Mouse (Mus musculus) MEL (cell line): ENCODE measurements around the gene Il18rap. TPM values are rescaled to one million over a fixed set of nuclear protein-coding genes. Genes with fewer than 3 reads are reported as not detected.

Experiments
- DNase-seq: peaks from one replicate; pipeline ENCODE4 v3.0.0; 2011; ENCODE audit warnings: low read depth, low spot score
- H3K27ac ChIP-seq: 2 replicates; pipeline ENCODE4 v1.5.1; 2012; ENCODE audit warnings: low read depth, mild to moderate bottlenecking, control low read depth, low read length, moderate library complexity; ENCODE audit not compliant: control insufficient read depth
- H3K27me3 ChIP-seq, 2 experiments: fragments of 150-350 bp in 1 of 2; sonication (generic) in 1 of 2; 2 replicates each; pipeline ENCODE4 v1.6.1; 2012; ENCODE audit warnings: low read length in 2 of 2, mild to moderate bottlenecking in 2 of 2, improper control_type of control experiment in 1 of 2, moderate library complexity in 1 of 2; ENCODE audit not compliant: insufficient read depth in 2 of 2, control insufficient read depth in 1 of 2
- H3K36me3 ChIP-seq, 2 experiments: 2 replicates each; pipeline ENCODE4 v1.6.1; 2012 to 2014; ENCODE audit warnings: low read length in 2 of 2, improper control_type of control experiment in 1 of 2, inconsistent platforms in 1 of 2, mild to moderate bottlenecking in 1 of 2; ENCODE audit not compliant: insufficient read depth in 2 of 2, control insufficient read depth in 1 of 2
- H3K4me1 ChIP-seq, 2 experiments: fragments of 150-350 bp in 1 of 2; sonication (generic) in 1 of 2; 2 replicates each; pipeline ENCODE4 v1.6.1; 2012; ENCODE audit warnings: low read length in 2 of 2, improper control_type of control experiment in 1 of 2, mild to moderate bottlenecking in 1 of 2; ENCODE audit not compliant: insufficient read depth in 2 of 2, control insufficient read depth in 1 of 2
- H3K4me3 ChIP-seq, 2 experiments: fragments of 150-350 bp in 1 of 2; sonication (generic) in 1 of 2; 2 replicates each; pipeline ENCODE4 v1.5.1; 2012; ENCODE audit warnings: low read depth in 2 of 2, low read length in 2 of 2, mild to moderate bottlenecking in 2 of 2, moderate library complexity in 2 of 2, control low read depth in 1 of 2, improper control_type of control experiment in 1 of 2; ENCODE audit not compliant: control insufficient read depth in 1 of 2, insufficient read depth in 1 of 2
- H3K79me2 ChIP-seq: 2 replicates; pipeline ENCODE4 v1.6.1; 2012; ENCODE audit warnings: mild to moderate bottlenecking, low read length, moderate library complexity; ENCODE audit not compliant: control insufficient read depth, poor library complexity, insufficient read depth
- H3K9ac ChIP-seq: 2 replicates; pipeline ENCODE4 v1.6.1; 2012; ENCODE audit warnings: low read depth, mild to moderate bottlenecking, control low read depth, low read length, moderate library complexity; ENCODE audit not compliant: control insufficient read depth, poor library complexity, severe bottlenecking
- H3K9me3 ChIP-seq: fragments of 150-350 bp; sonication (generic); replicated peaks from 2 replicates; pipeline ENCODE4 v1.6.1; 2012; ENCODE audit warnings: mild to moderate bottlenecking, low read length, improper control_type of control experiment, moderate library complexity; ENCODE audit not compliant: insufficient read depth
- CTCF ChIP-seq, 3 experiments: IDR thresholded peaks in 2 of 3; conservative IDR thresholded peaks in 1 of 3; 2 replicates each; pipeline ENCODE4 v1.5.1; 2011 to 2012; ENCODE audit warnings: low read length in 3 of 3, low read depth in 2 of 3, mild to moderate bottlenecking in 2 of 3, improper control_type of control experiment in 1 of 3, inconsistent platforms in 1 of 3, mixed read lengths in 1 of 3, moderate library complexity in 1 of 3; ENCODE audit not compliant: control insufficient read depth in 1 of 3, insufficient read depth in 1 of 3, poor library complexity in 1 of 3, severe bottlenecking in 1 of 3
- ELF1 ChIP-seq: IDR thresholded peaks from 2 replicates; pipeline ENCODE4 v1.6.1; 2014; ENCODE audit warnings: low read depth, mild to moderate bottlenecking, inconsistent platforms, low read length, improper control_type of control experiment, moderate library complexity
- GATA1 ChIP-seq: IDR thresholded peaks from 2 replicates; pipeline ENCODE4 v1.6.1; 2011; ENCODE audit warnings: low read depth, low read length, improper control_type of control experiment
- HCFC1 ChIP-seq: IDR thresholded peaks from 2 replicates; pipeline ENCODE4 v1.6.1; 2012; ENCODE audit warnings: low read depth, mild to moderate bottlenecking, inconsistent platforms, low read length, improper control_type of control experiment, moderate library complexity
- MAFK ChIP-seq: IDR thresholded peaks from 2 replicates; pipeline ENCODE4 v1.6.1; 2011; ENCODE audit warnings: low read depth, mild to moderate bottlenecking, low read length, improper control_type of control experiment, borderline replicate concordance
- MAZ ChIP-seq: IDR thresholded peaks from 2 replicates; pipeline ENCODE4 v1.6.1; 2012; ENCODE audit warnings: low read depth, mild to moderate bottlenecking, inconsistent platforms, low read length, improper control_type of control experiment
- MEF2A ChIP-seq: IDR thresholded peaks from 2 replicates; pipeline ENCODE4 v1.6.1; 2014; ENCODE audit warnings: low read depth, mild to moderate bottlenecking, inconsistent platforms, low read length, improper control_type of control experiment; ENCODE audit not compliant: poor library complexity, insufficient replicate concordance, severe bottlenecking; ENCODE audit errors: extremely low read depth
- MXI1 ChIP-seq: IDR thresholded peaks from 2 replicates; pipeline ENCODE4 v1.6.1; 2011; ENCODE audit warnings: mild to moderate bottlenecking, low read depth, low read length, improper control_type of control experiment
- MYB ChIP-seq: IDR thresholded peaks from 2 replicates; pipeline ENCODE4 v1.6.1; 2011; ENCODE audit warnings: mild to moderate bottlenecking, low read depth, low read length, improper control_type of control experiment
- MYC ChIP-seq: IDR thresholded peaks from 2 replicates; pipeline ENCODE4 v1.6.1; 2011; ENCODE audit warnings: low read depth, mild to moderate bottlenecking, low read length, improper control_type of control experiment, moderate library complexity
- NRF1 ChIP-seq: IDR thresholded peaks from 2 replicates; pipeline ENCODE4 v1.6.1; 2014; ENCODE audit warnings: low read depth, mild to moderate bottlenecking, inconsistent platforms, low read length, improper control_type of control experiment, moderate library complexity; ENCODE audit not compliant: poor library complexity, insufficient read depth, severe bottlenecking
- POLR2A ChIP-seq, 2 experiments: IDR thresholded peaks; 2 replicates each; pipeline ENCODE4 v1.6.1; 2011 to 2012; ENCODE audit warnings: low read length in 2 of 2, mild to moderate bottlenecking in 2 of 2, control low read depth in 1 of 2, improper control_type of control experiment in 1 of 2, low read depth in 1 of 2, moderate library complexity in 1 of 2; ENCODE audit not compliant: control insufficient read depth in 1 of 2, insufficient read depth in 1 of 2, poor library complexity in 1 of 2
- POLR2AphosphoS5 ChIP-seq: IDR thresholded peaks from 2 replicates; pipeline ENCODE4 v1.6.1; 2012; ENCODE audit warnings: low read depth, borderline replicate concordance, mild to moderate bottlenecking, inconsistent platforms, low read length, moderate library complexity, mixed read lengths
- RAD21 ChIP-seq: IDR thresholded peaks from 2 replicates; pipeline ENCODE4 v1.6.1; 2011; ENCODE audit warnings: mild to moderate bottlenecking, low read depth, low read length, improper control_type of control experiment
- SIN3A ChIP-seq: IDR thresholded peaks from 2 replicates; pipeline ENCODE4 v1.6.1; 2012; ENCODE audit warnings: low read length, improper control_type of control experiment, inconsistent platforms
- SMC3 ChIP-seq: IDR thresholded peaks from 2 replicates; pipeline ENCODE4 v1.6.1; 2011; ENCODE audit warnings: low read depth, low read length, improper control_type of control experiment
- TAL1 ChIP-seq: IDR thresholded peaks from 2 replicates; pipeline ENCODE4 v1.6.1; 2012; ENCODE audit warnings: mild to moderate bottlenecking, inconsistent platforms, low read length, moderate library complexity, mixed read lengths
- TBP ChIP-seq: IDR thresholded peaks from 2 replicates; pipeline ENCODE4 v1.8.0; 2011; ENCODE audit warnings: low read depth, low read length, improper control_type of control experiment
- TCF12 ChIP-seq: IDR thresholded peaks from 2 replicates; pipeline ENCODE4 v1.6.1; 2014; ENCODE audit warnings: low read depth, mild to moderate bottlenecking, inconsistent platforms, low read length, improper control_type of control experiment, moderate library complexity
- USF1 ChIP-seq: IDR thresholded peaks from 2 replicates; pipeline ENCODE4 v1.6.1; 2014; ENCODE audit warnings: low read depth, mild to moderate bottlenecking, inconsistent platforms, low read length, improper control_type of control experiment, moderate library complexity
- USF2 ChIP-seq, 2 experiments: IDR thresholded peaks; 2 replicates each; pipeline ENCODE4 v1.6.1; 2011 to 2012; ENCODE audit warnings: improper control_type of control experiment in 2 of 2, low read length in 2 of 2, borderline replicate concordance in 1 of 2, inconsistent platforms in 1 of 2, low read depth in 1 of 2, mild to moderate bottlenecking in 1 of 2; ENCODE audit not compliant: insufficient read depth in 1 of 2
- ZC3H11A ChIP-seq: IDR thresholded peaks from 2 replicates; pipeline ENCODE4 v1.6.1; 2012; ENCODE audit warnings: low read depth, mild to moderate bottlenecking, inconsistent platforms, low read length, improper control_type of control experiment
- ZKSCAN1 ChIP-seq: IDR thresholded peaks from 2 replicates; pipeline ENCODE4 v1.6.1; 2012; ENCODE audit warnings: low read depth, mild to moderate bottlenecking, inconsistent platforms, low read length, improper control_type of control experiment, moderate library complexity
- ZMIZ1 ChIP-seq: IDR thresholded peaks from 2 replicates; pipeline ENCODE4 v1.6.1; 2012; ENCODE audit warnings: low read depth, mild to moderate bottlenecking, inconsistent platforms, low read length, improper control_type of control experiment, moderate library complexity
- polyA plus RNA-seq, 2 experiments: library from polyadenylated mRNA; stranded (reverse) in 1 of 2; unstranded in 1 of 2; fragments of >175 nt in 1 of 2; fragments of >200 nt in 1 of 2; gene quantifications; 2 replicates each; pipeline versions ENCODE4 v1.2.1 to v1.2.4; 2012; ENCODE audit warnings: low replicate concordance in 2 of 2, low read depth in 1 of 2; ENCODE audit not compliant: insufficient read length in 2 of 2, insufficient read depth in 1 of 2, missing spikeins in 1 of 2
- total RNA-seq: library from RNA; depleted of rRNA; stranded (reverse); fragments of 300-350 nt; gene quantifications from 2 replicates; pipeline ENCODE4 v1.2.3, GENCODE M21; 2012

Gene Il18rap
- total and polyA plus RNA-seq, 3 experiments, result not detected

- Histone ChIP-seq H3K4me1 (no peaks in the 10 kb centered on the region), H3K36me3 (no peaks in the 10 kb centered on the region), H3K9me3 (no peaks in the 10 kb centered on the region), H3K4me3 (no peak overlapping the region), H3K27me3 (peaks cover 0 to 2% of the 10 kb centered on the region in 2 experiments; a peak in 2 of 4 replicates), H3K27ac (no peak overlapping the region), H3K9ac (no peak overlapping the region), H3K79me2 (no peaks in the 10 kb centered on the region)
- TF ChIP-seq CTCF (IDR thresholded peaks at IDR 0.05 in 2 of 3, conservative IDR thresholded peaks at IDR 0.05 in 1 of 3; ENCODE audit: control insufficient read depth in 1 of 3, insufficient read depth in 1 of 3, low read depth in 2 of 3, low read length in 3 of 3, poor library complexity in 1 of 3, severe bottlenecking in 1 of 3) (peak in 2 of 3 experiments; percentile 11 to 25; a peak in 3 of 6 replicates), HCFC1 (no peak), RAD21 (peak; percentile 11)
- DNase-seq, result no peak
These were observed 22.4 kb downstream of the Il18rap start for GRCm38 (mm10) chr1:40537577-40537976.

- no peaks in the 10 kb centered on the region for H3K36me3 ChIP-seq
- no peaks in the 10 kb centered on the region for H3K9me3 ChIP-seq
- peaks cover 0 to 2% of the 10 kb centered on the region in 2 experiments; a peak in 2 of 4 replicates for H3K27me3 ChIP-seq
- TF ChIP-seq TCF12, result no peak
- peak; percentile 95 for TF ChIP-seq RAD21
- TF ChIP-seq ZC3H11A, result peak; percentile 94
- TF ChIP-seq MAFK, result no peak
- no peak for TF ChIP-seq NRF1
- TF ChIP-seq ZMIZ1, result no peak
- peak; percentile 53 to 91 (median 75) for TF ChIP-seq CTCF (IDR thresholded peaks at IDR 0.05 in 2 of 3, conservative IDR thresholded peaks at IDR 0.05 in 1 of 3; ENCODE audit: control insufficient read depth in 1 of 3, insufficient read depth in 1 of 3, low read depth in 2 of 3, low read length in 3 of 3, poor library complexity in 1 of 3, severe bottlenecking in 1 of 3)
- TF ChIP-seq ELF1, result no peak
- no peak for TF ChIP-seq TAL1
- TF ChIP-seq MXI1, result no peak
- peak; percentile 94 for TF ChIP-seq SMC3
- TF ChIP-seq MYC, result no peak
- H3K4me1 ChIP-seq, result no peaks in the 10 kb centered on the region
- no peak overlapping the region for H3K9ac ChIP-seq
- H3K4me3 ChIP-seq, result no peak overlapping the region
- H3K27ac ChIP-seq, result no peak overlapping the region
- H3K79me2 ChIP-seq, result no peaks in the 10 kb centered on the region
- peak; percentile 74 for DNase-seq
These were observed 29.5 kb downstream of the Il18rap start for GRCm38 (mm10) chr1:40544650-40545049.

GRCm38 (mm10) chr1:40546645-40547044 lies 31.5 kb downstream of the Il18rap start:
- Histone ChIP-seq H3K27me3 (peaks cover 0 to 2% of the 10 kb centered on the region in 2 experiments; a peak in 2 of 4 replicates), H3K9ac (no peak overlapping the region), H3K4me1 (no peaks in the 10 kb centered on the region), H3K36me3 (no peaks in the 10 kb centered on the region), H3K9me3 (no peaks in the 10 kb centered on the region), H3K4me3 (no peak overlapping the region), H3K27ac (no peak overlapping the region), H3K79me2 (no peaks in the 10 kb centered on the region)
- no peak for DNase-seq
- TF ChIP-seq GATA1 (no peak), HCFC1 (no peak), SIN3A (no peak), MXI1 (no peak), CTCF (IDR thresholded peaks at IDR 0.05 in 2 of 3, conservative IDR thresholded peaks at IDR 0.05 in 1 of 3; ENCODE audit: control insufficient read depth in 1 of 3, insufficient read depth in 1 of 3, low read depth in 2 of 3, low read length in 3 of 3, poor library complexity in 1 of 3, severe bottlenecking in 1 of 3) (no peak), ZKSCAN1 (no peak), USF1 (no peak), MAZ (no peak), TBP (no peak), USF2 (IDR thresholded peaks at IDR 0.05; ENCODE audit: borderline replicate concordance in 1 of 2, insufficient read depth in 1 of 2, low read depth in 1 of 2, low read length in 2 of 2) (no peak), TCF12 (no peak), MEF2A (no peak), MYB (no peak), ELF1 (no peak), POLR2A (IDR thresholded peaks at IDR 0.05; ENCODE audit: control insufficient read depth in 1 of 2, insufficient read depth in 1 of 2, low read depth in 1 of 2, low read length in 2 of 2, poor library complexity in 1 of 2) (no peak), POLR2AphosphoS5 (no peak)
